Mouse (Mus musculus): ENCODE results near the gene Tango6. TPM values are rescaled to one million over a fixed set of nuclear protein-coding genes. Genes with fewer than 3 reads are reported as not detected.

Tango6 gene
- polyA plus RNA-seq, 1 experiment = 7.3 TPM

- TF ChIP-seq USF1 (IDR thresholded peaks at IDR 0.05; ENCODE audit: low read depth) (no peak), MYOG (IDR thresholded peaks at IDR 0.05; ENCODE audit: control insufficient read depth, extremely low read depth, insufficient read length) (no peak), MYOD1 (IDR thresholded peaks at IDR 0.05; ENCODE audit: control insufficient read depth, insufficient read length, low read depth) (no peak), MAX (IDR thresholded peaks at IDR 0.05) (no peak), CEBPB (IDR thresholded peaks at IDR 0.05; ENCODE audit: low read depth) (no peak), CTCF (IDR thresholded peaks at IDR 0.05; ENCODE audit: control insufficient read depth, insufficient read depth, insufficient read length) (no peak), FOSL1 (IDR thresholded peaks at IDR 0.05; ENCODE audit: insufficient read depth, low read length, poor library complexity, severe bottlenecking) (no peak)
- no peaks in the 10 kb centered on the region for H3K79me3 ChIP-seq (ENCODE audit: low read depth)
- no peak overlapping the region for H3K4me3 ChIP-seq (ENCODE audit: insufficient read depth, poor library complexity, severe bottlenecking)
- no peaks in the 10 kb centered on the region for H3K79me2 ChIP-seq (ENCODE audit: control insufficient read depth, insufficient read depth)
- no peaks in the 10 kb centered on the region for H3K27me3 ChIP-seq (ENCODE audit: control insufficient read depth, insufficient read depth, insufficient read length)
- no peak overlapping the region for H3ac ChIP-seq (ENCODE audit: control insufficient read depth, insufficient read length, low read depth)
- no peaks in the 10 kb centered on the region for H3K36me3 ChIP-seq (ENCODE audit: control insufficient read depth, insufficient read depth)
These were observed 42.7 kb upstream of the Tango6 start for GRCm38 (mm10) chr8:106640212-106640611.

DNA sequence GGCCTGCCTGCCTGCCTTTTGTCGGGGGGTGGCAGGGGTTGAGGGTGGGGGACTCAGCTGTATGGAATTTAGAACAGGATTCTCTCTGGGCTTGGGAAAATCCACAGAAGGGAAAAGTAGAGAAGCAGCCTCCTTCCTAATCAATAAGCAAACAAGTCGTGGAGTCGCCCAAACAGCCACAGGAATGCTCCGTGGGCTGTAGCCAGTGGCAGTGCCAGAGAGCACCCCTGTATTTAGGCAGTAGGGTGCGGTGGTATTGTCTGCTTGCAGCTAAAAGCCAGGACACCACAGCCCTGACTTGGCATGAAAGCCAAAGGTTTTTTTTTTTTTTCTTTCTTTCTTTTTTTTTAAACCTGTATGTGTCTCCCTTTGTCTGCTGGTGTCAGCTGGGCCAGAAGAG, 41.9 kb upstream of the Tango6 start:
- no peaks in the 10 kb centered on the region for H3K79me3 ChIP-seq (ENCODE audit: low read depth)
- H3K4me3 ChIP-seq (ENCODE audit: insufficient read depth, poor library complexity, severe bottlenecking) = no peak overlapping the region
- H3K79me2 ChIP-seq (ENCODE audit: control insufficient read depth, insufficient read depth) = no peaks in the 10 kb centered on the region
- H3K36me3 ChIP-seq (ENCODE audit: control insufficient read depth, insufficient read depth) = no peaks in the 10 kb centered on the region
- no peaks in the 10 kb centered on the region for H3K27me3 ChIP-seq (ENCODE audit: control insufficient read depth, insufficient read depth, insufficient read length)
- TF ChIP-seq MAX (IDR thresholded peaks at IDR 0.05) = no peak
- TF ChIP-seq CTCF (IDR thresholded peaks at IDR 0.05; ENCODE audit: control insufficient read depth, insufficient read depth, insufficient read length) = no peak
- no peak for TF ChIP-seq MYOG (IDR thresholded peaks at IDR 0.05; ENCODE audit: control insufficient read depth, extremely low read depth, insufficient read length)
- TF ChIP-seq CEBPB (IDR thresholded peaks at IDR 0.05; ENCODE audit: low read depth) = no peak
- TF ChIP-seq MYOD1 (IDR thresholded peaks at IDR 0.05; ENCODE audit: control insufficient read depth, insufficient read length, low read depth) = no peak
- no peak overlapping the region for H3ac ChIP-seq (ENCODE audit: control insufficient read depth, insufficient read length, low read depth)

DNA sequence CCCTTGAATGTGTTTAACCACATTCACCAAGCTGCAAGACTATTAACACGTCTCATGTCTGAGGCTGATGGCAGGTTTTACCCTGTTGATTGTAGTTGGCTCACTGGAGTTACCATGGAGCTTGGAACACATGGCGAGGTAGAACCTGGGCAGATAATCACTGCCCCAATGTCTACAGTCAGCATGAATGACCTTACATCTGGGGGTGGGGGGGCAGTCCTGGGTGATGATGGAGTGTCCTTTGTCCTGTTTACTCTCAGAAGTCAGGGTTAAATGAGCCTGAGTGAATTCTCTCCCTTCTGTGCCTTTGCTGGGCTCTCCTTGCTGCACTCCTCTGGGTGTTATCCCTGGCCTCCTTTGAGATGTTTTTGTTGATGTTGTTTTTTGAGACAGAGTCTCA, 40.7 kb upstream of the Tango6 start:
- no peak for TF ChIP-seq FOSL1 (IDR thresholded peaks at IDR 0.05; ENCODE audit: insufficient read depth, low read length, poor library complexity, severe bottlenecking)
- no peak for TF ChIP-seq MYOG (IDR thresholded peaks at IDR 0.05; ENCODE audit: control insufficient read depth, extremely low read depth, insufficient read length)
- TF ChIP-seq CTCF (IDR thresholded peaks at IDR 0.05; ENCODE audit: control insufficient read depth, insufficient read depth, insufficient read length) = no peak
- no peak for TF ChIP-seq MAX (IDR thresholded peaks at IDR 0.05)
- no peak for TF ChIP-seq MYOD1 (IDR thresholded peaks at IDR 0.05; ENCODE audit: control insufficient read depth, insufficient read length, low read depth)
- no peak for TF ChIP-seq USF1 (IDR thresholded peaks at IDR 0.05; ENCODE audit: low read depth)
- TF ChIP-seq CEBPB (IDR thresholded peaks at IDR 0.05; ENCODE audit: low read depth) = no peak
- Histone ChIP-seq H3K79me3 (ENCODE audit: low read depth) (no peaks in the 10 kb centered on the region), H3K27me3 (ENCODE audit: control insufficient read depth, insufficient read depth, insufficient read length) (no peaks in the 10 kb centered on the region), H3K4me3 (ENCODE audit: insufficient read depth, poor library complexity, severe bottlenecking) (no peak overlapping the region), H3K36me3 (ENCODE audit: control insufficient read depth, insufficient read depth) (no peaks in the 10 kb centered on the region), H3K79me2 (ENCODE audit: control insufficient read depth, insufficient read depth) (no peaks in the 10 kb centered on the region), H3ac (ENCODE audit: control insufficient read depth, insufficient read length, low read depth) (no peak overlapping the region)

- no peaks in the 10 kb centered on the region for H3K79me2 ChIP-seq (ENCODE audit: control insufficient read depth, insufficient read depth)
- H3K4me3 ChIP-seq (ENCODE audit: insufficient read depth, poor library complexity, severe bottlenecking) = no peak overlapping the region
- no peaks in the 10 kb centered on the region for H3K79me3 ChIP-seq (ENCODE audit: low read depth)
- no peak for TF ChIP-seq CEBPB (IDR thresholded peaks at IDR 0.05; ENCODE audit: low read depth)
- no peak for TF ChIP-seq MYOD1 (IDR thresholded peaks at IDR 0.05; ENCODE audit: control insufficient read depth, insufficient read length, low read depth)
- TF ChIP-seq MAX (IDR thresholded peaks at IDR 0.05) = no peak
- H3K27me3 ChIP-seq (ENCODE audit: control insufficient read depth, insufficient read depth, insufficient read length) = no peaks in the 10 kb centered on the region
- H3ac ChIP-seq (ENCODE audit: control insufficient read depth, insufficient read length, low read depth) = no peak overlapping the region
- no peaks in the 10 kb centered on the region for H3K36me3 ChIP-seq (ENCODE audit: control insufficient read depth, insufficient read depth)
These were observed 39.8 kb upstream of the Tango6 start for GRCm38 (mm10) chr8:106643100-106643499.

GRCm38 (mm10) chr8:106644957-106645356, 37.9 kb upstream of the Tango6 start:
- Histone ChIP-seq H3ac (ENCODE audit: control insufficient read depth, insufficient read length, low read depth) (no peak overlapping the region), H3K4me3 (ENCODE audit: insufficient read depth, poor library complexity, severe bottlenecking) (no peak overlapping the region), H3K79me2 (ENCODE audit: control insufficient read depth, insufficient read depth) (no peaks in the 10 kb centered on the region), H3K36me3 (ENCODE audit: control insufficient read depth, insufficient read depth) (no peaks in the 10 kb centered on the region), H3K27me3 (ENCODE audit: control insufficient read depth, insufficient read depth, insufficient read length) (no peaks in the 10 kb centered on the region), H3K79me3 (ENCODE audit: low read depth) (no peaks in the 10 kb centered on the region)
- TF ChIP-seq CTCF (IDR thresholded peaks at IDR 0.05; ENCODE audit: control insufficient read depth, insufficient read depth, insufficient read length) (no peak), MYOG (IDR thresholded peaks at IDR 0.05; ENCODE audit: control insufficient read depth, extremely low read depth, insufficient read length) (no peak), MYOD1 (IDR thresholded peaks at IDR 0.05; ENCODE audit: control insufficient read depth, insufficient read length, low read depth) (no peak), USF1 (IDR thresholded peaks at IDR 0.05; ENCODE audit: low read depth) (no peak), MAX (IDR thresholded peaks at IDR 0.05) (no peak)

- Histone ChIP-seq H3K79me2 (ENCODE audit: control insufficient read depth, insufficient read depth) (no peaks in the 10 kb centered on the region), H3ac (ENCODE audit: control insufficient read depth, insufficient read length, low read depth) (no peak overlapping the region), H3K79me3 (ENCODE audit: low read depth) (no peaks in the 10 kb centered on the region), H3K36me3 (ENCODE audit: control insufficient read depth, insufficient read depth) (no peaks in the 10 kb centered on the region), H3K4me3 (ENCODE audit: insufficient read depth, poor library complexity, severe bottlenecking) (no peak overlapping the region), H3K27me3 (ENCODE audit: control insufficient read depth, insufficient read depth, insufficient read length) (no peaks in the 10 kb centered on the region)
- TF ChIP-seq CTCF (IDR thresholded peaks at IDR 0.05; ENCODE audit: control insufficient read depth, insufficient read depth, insufficient read length) (no peak), USF1 (IDR thresholded peaks at IDR 0.05; ENCODE audit: low read depth) (no peak), CEBPB (IDR thresholded peaks at IDR 0.05; ENCODE audit: low read depth) (no peak), FOSL1 (IDR thresholded peaks at IDR 0.05; ENCODE audit: insufficient read depth, low read length, poor library complexity, severe bottlenecking) (no peak), MAX (IDR thresholded peaks at IDR 0.05) (no peak), MYOG (IDR thresholded peaks at IDR 0.05; ENCODE audit: control insufficient read depth, extremely low read depth, insufficient read length) (no peak), MYOD1 (IDR thresholded peaks at IDR 0.05; ENCODE audit: control insufficient read depth, insufficient read length, low read depth) (no peak)
These were observed 36.7 kb upstream of the Tango6 start for GRCm38 (mm10) chr8:106646153-106646552.

Measured in C2C12 (cell line).